Mouse (Mus musculus) lung, postnatal 0 days (tissue): ENCODE measurements at regions not wholly inside any gene's neighbourhood (a gene's known extent, or its start where the extent isn't known, plus 50 kb on each side); places are given as distances from the start of the nearest gene placed in this dataset.

ENCODE experiments used
- CTCF ChIP-seq: IDR thresholded peaks from 2 replicates; pipeline ENCODE4 v1.5.1; 2016; ENCODE audit warnings: antibody characterized with exemption, mild to moderate bottlenecking
- EP300 ChIP-seq: IDR thresholded peaks from 2 replicates; pipeline ENCODE4 v1.6.1; 2016; ENCODE audit warnings: antibody characterized with exemption, mild to moderate bottlenecking, control low read depth

DNA sequence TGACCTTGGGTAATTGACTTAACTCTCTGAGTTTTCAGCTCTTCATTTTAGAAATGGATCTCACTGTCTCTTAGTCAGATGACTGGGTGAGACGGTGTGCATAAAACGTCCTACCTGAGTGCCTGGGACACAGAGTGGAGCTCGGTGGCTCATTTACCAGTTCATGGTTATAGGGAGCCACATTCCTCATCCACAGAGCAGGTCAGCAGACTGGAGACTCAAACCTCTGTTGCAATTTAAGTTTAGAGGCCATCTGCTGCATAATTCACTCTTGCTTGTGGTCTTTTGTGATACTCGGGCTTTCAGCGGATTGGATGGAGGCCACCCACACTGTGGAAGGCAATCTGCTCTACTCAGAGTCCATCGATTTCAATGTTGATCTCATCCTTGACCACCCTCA is 343.8 kb upstream of the Kif2a start:
- TF ChIP-seq EP300 (no peak), CTCF (no peak)
